Mouse (Mus musculus): Measurements from ENCODE around the gene Ddc.

- no peak for TF ChIP-seq CTCF (IDR thresholded peaks at IDR 0.05; ENCODE audit: low read depth)
- TF ChIP-seq EP300 (IDR thresholded peaks at IDR 0.05; ENCODE audit: low read depth) = no peak
Observed at GRCm38 (mm10) chr11:11836713-11837370, 61.1 kb downstream of the Ddc start.
